Mouse (Mus musculus) retina, adult 2 months (tissue): ENCODE measurements at regions not wholly inside any gene's neighbourhood (a gene's known extent, or its start where the extent isn't known, plus 50 kb on each side); places are given as distances from the start of the nearest gene placed in this dataset.

ENCODE experiments used
- DNase-seq: peaks from one replicate; pipeline ENCODE4 v3.0.0-alpha.2; 2012; ENCODE audit warnings: low read depth, low spot score

DNA sequence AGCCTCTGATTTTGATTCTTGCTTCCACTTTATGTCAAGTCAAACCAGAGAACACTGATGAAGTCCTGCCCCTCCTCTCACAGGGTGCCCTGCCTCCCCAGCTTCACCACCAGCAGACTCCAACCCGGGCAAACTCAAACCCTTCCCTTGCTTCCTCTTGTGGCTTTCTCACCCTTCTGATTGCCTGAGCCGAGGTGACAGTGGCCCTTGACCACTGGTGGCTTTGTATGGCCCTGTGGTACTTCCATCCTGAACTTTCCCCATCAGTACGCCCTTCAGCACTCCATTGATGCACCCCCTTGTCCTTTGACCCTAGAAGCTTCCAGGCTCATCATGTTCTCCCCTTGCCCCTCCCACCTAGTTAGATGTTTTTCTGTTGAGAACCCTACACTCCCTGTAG, 287.0 kb downstream of the 3100002H09Rik start:
- no peak for DNase-seq

GRCm38 (mm10) chr4:124321221-124321620, 289.4 kb downstream of the 3100002H09Rik start:
- DNase-seq: no peak

DNA sequence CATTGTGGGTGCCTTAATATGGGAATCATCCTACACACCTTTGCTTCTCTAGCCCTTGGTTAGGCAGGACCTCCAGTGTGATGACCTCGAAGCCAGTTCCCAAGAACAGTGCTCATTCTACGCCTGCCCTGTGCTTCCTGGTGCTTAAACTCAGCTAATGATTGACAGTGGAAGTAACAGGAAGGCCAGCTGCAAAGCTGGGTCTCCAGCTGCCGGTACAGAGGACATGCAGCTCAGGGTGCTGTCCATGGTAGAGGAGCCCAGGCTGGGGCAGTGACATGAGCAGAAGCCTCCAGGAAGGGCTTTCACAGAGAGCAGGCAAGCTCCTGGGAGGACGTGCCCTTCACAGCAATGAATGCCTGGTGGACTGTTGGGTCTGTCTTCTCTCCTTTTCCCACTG, 293.6 kb downstream of the 3100002H09Rik start:
- no peak for DNase-seq

DNA sequence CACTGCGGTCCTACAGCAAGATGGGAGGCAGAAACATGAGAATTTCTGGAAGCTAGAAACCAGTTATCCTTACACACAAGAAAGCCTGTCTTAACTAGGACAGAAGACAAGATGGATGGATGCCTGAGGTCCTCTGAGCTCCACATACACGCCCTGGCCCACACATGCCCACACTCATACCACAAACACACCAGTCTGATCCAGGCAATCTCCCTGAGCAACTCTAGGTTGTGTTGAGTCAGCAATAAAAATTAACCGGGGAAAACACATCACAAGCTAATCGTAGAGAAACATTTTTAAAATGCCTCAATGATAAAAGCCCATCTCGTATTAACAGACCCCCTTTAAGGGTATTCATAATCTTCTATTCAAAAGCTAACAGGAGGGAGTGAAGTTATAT, 298.9 kb downstream of the 3100002H09Rik start:
- DNase-seq: no peak

DNA sequence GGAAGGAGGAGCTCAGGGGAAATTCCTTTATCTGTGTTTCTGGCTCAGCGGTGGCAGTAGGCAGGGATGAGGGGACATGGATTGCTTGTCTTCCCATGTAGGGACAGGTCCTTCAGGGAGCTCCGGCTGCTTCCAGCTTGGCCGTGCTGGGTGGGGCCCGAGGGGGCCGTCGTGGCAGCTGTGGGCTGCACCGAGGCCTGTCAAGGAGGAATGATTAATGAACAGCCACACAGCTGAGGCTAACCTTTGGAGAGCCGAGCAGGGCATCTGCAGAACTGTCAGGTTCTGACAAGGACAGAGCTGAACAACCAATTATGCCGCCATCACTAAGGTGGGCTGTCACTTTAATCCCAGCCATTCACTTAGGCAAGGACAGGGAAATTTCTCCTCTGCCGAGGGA, 300.0 kb downstream of the 3100002H09Rik start:
- no peak for DNase-seq

GRCm38 (mm10) chr4:124305871-124306555, 304.6 kb downstream of the 3100002H09Rik start:
- no peak for DNase-seq

GRCm38 (mm10) chr4:124302950-124303349, 307.7 kb downstream of the 3100002H09Rik start:
- no peak for DNase-seq

DNA sequence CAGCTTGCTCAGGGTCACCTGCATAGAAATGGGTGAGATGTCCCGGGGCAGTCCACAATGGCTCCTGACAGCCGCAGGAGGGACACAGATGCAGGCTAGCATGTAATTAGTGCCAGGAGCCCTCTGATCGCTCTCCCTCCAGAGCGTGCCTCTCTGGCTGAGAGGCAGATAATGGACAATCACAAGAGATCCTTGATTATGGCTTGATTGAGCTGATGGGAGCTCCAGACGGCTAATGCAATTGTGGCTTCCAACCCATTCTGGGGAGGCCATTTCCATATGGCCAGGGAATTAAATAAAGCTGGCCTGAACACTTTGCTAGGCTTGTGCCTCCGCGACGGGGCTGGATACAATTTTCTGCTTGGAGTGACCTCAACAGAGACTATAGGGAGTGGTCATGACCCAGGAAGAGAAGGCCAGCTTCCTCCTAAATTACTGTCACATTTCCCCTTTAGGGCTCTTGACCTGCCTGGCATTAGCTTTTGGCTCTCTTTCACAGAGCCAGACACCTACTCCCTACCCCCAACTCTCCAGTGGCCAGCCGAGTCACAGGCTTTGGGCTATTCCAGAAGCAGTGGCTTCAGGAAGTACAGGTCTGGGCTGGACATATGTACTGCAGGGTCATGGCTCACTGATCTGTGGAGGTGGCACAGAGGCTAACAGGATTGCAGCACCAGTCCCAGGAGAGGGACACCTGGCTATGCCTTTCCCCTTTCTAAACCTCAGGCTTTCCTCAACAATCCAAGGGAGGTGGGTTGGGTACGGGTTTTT, 311.8 kb downstream of the 3100002H09Rik start:
- no peak for DNase-seq

GRCm38 (mm10) chr4:124292254-124292653, 318.3 kb downstream of the 3100002H09Rik start:
- DNase-seq: no peak

DNA sequence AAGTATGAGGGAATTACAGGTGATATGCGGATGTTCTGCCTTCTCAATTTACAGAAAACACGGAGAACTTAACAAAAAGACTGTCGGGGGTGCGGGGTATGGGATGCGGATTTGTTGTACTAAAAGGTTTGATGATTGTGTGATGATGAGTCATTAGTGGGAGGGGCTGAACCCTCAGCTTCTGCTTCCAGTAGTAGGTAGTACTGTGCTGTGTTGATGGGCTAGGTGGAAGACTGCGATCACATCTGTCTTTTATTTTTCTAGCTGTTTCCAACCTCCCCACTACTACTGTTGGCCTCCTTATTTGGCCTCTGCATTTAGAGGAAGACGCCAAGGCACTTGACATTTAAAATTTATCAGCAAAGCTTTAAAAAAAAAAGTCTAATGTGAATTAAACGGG, 318.8 kb downstream of the 3100002H09Rik start:
- DNase-seq: no peak

- no peak for DNase-seq
These were observed 323.1 kb downstream of the 3100002H09Rik start for GRCm38 (mm10) chr4:124287471-124287870.

DNA sequence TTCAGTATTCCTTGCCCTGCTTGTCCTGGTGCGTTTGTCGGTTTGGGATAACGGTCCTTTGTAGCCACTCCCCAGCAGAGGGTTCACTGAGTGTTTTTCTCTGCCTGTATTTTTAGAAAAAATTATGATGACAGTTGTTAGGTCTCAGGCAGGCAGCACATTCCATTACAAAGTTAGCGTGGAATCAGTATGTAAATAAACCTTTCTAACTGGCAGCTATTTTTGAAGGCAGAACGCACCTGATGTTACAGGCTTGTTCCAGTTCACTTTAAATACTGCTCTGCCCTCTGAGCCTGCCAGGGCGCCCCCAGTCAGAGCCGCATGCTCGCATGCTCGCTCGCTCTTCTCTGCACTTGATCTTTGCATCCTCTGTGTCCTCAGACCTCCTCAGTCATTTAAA, 331.9 kb downstream of the 3100002H09Rik start:
- DNase-seq: no peak

DNA sequence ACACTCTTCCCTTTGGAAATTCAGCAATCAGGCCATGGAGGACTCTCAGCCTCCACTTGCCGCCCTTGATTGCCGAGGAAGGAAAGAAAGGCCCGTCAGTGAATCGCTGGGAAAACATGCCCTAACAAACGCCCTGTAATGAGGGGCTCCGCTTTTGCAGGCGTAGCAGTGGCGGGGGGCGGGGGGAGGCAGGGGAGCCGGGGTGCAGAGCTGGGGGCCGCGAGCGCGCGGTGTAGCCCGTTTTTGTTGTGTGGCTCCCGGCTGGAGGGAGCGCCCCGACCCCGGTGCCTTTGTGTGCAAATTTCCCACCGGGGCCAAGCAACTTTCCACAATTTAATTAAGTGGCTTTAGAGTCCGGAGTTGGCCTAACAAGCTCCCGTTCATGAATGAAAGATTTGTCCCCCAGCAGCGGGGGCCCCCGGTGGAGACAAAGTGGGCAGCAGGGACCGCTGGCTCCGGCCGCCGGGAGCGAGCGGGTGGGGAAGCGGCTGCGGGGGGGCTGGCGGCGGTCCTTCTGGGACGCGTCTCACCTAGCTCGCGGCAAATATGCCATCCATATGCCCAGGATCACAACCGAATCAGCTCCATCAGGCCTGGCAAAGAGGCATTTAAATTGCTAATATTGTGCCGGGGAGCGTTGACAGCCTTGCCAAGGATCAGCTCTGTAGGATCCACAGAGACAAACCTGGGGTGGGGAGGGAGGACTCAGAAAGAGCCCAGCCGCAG, 333.0 kb downstream of the 3100002H09Rik start:
- DNase-seq: no peak

DNA sequence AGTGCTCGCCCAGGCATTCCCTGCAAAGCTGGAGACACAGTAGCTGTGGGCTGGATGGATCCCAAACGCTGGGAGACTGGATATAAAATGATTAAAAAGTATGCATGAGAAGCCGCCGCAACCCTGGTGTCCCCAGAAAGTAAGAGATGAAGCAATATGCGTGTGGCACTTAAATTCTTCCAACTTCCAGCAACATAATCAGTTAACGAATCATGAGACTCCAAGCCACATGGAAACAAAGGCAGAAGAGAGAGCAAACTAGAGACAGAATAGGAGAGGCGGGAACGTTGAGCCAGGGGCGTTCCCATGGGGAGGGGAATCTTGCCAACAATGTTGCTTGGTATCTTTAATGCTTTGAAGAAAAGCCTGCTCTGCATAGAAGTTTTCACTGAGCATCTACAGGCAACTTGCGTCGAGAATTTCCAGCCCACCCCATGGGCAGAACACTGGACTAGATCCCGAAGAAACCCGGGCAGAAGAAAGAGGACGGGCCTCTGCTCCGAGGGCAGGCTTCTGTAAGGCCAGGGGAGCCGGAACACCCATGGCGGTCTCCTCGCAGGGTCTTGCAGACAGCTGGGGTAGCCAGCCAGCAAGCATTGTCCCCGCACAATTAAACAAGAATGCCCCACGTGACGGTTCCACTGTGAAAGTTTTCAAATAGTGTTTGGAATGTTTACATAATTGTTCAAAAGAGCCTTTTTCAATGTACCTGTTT, 333.7 kb downstream of the 3100002H09Rik start:
- no peak for DNase-seq

- no peak for DNase-seq
These were observed 338.6 kb downstream of the 3100002H09Rik start for GRCm38 (mm10) chr4:124272002-124272401.

GRCm38 (mm10) chr4:124268404-124268803, 342.2 kb downstream of the 3100002H09Rik start:
- DNase-seq: no peak

- DNase-seq: no peak
These were observed 344.0 kb downstream of the 3100002H09Rik start for GRCm38 (mm10) chr4:124266573-124266972.

- DNase-seq: no peak
These were observed 345.1 kb downstream of the 3100002H09Rik start for GRCm38 (mm10) chr4:124265527-124265926.

GRCm38 (mm10) chr4:124257006-124257405, 339.2 kb upstream of the 4930535I16Rik start:
- no peak for DNase-seq

DNA sequence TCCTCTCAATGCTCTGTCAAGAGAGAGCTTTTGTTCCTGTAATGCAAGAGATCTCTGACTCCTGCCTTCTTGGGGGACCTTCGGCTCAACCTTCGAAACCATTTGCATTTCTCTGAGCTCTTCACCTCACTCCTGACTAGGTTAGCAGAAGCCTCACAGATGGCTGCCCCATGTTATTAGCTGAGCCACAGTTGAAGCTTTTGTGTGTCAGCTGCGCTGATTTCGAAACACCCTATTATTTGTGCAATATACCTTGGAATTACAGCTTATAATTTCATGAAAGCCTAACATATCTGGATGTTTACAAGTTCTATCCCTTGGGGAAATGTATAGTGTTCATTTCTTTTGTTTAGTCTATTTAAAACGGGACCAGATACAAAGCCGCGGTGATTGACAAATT, 338.7 kb upstream of the 4930535I16Rik start:
- DNase-seq: no peak

- no peak for DNase-seq
These were observed 337.3 kb upstream of the 4930535I16Rik start for GRCm38 (mm10) chr4:124255183-124255543.
